Mouse (Mus musculus) liver, postnatal 0 days (tissue): ENCODE results near the gene Samd14.

Experiments
- CTCF ChIP-seq: sonication (generic); IDR thresholded peaks from 2 replicates; pipeline ENCODE4 v1.5.1; 2016; ENCODE audit warnings: antibody characterized with exemption, low read depth
- EP300 ChIP-seq: IDR thresholded peaks from 2 replicates; pipeline ENCODE4 v1.6.1; 2016; ENCODE audit warnings: antibody characterized with exemption, low read depth, mild to moderate bottlenecking

DNA sequence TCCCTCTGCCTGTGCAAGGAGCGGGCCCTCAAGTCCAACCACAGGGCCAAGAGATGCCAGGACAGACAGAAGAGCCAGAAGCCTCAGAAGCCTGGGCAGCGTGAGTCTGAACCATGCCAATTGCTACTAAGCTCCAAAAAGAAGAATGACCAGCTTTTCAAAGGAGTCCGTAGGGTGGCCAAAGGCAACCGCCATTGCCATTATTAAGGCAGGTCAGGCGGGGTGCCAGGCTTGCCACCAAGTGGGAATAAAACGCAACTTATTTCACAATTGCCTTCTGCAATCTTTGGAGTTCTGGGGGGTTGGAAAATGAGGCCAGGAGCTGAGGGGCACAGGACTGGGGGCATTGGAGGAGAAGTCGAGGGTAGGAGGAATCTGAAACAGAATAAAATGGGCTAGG is 41.5 kb upstream of the Samd14 start:
- TF ChIP-seq CTCF (no peak), EP300 (no peak)
